Mouse (Mus musculus) forebrain, embryonic 10.5 days (tissue): Measurements from ENCODE around the gene Slc27a3. TPM values are rescaled to one million over a fixed set of nuclear protein-coding genes. Genes with fewer than 3 reads are reported as not detected.
A peak's percentile ranks its signal among the peaks of the same experiment; 100 is the strongest.

Source experiments
- DNase-seq: peaks from one replicate; pipeline ENCODE4 v3.0.0-alpha.2; 2017; ENCODE audit warnings: low spot score; ENCODE audit errors: extremely low spot score
- H3K27ac ChIP-seq: fragments of 300-500 bp; sonication (generic); 2 replicates; pipeline ENCODE4 v1.5.1; 2016; ENCODE audit warnings: mild to moderate bottlenecking
- H3K27me3 ChIP-seq: fragments of 300-500 bp; sonication (generic); 2 replicates; pipeline ENCODE4 v1.6.1; 2016; ENCODE audit warnings: mild to moderate bottlenecking; ENCODE audit not compliant: poor library complexity, severe bottlenecking
- H3K36me3 ChIP-seq: fragments of 300-500 bp; sonication (generic); replicated peaks from 2 replicates; pipeline ENCODE4 v1.6.1; 2016; ENCODE audit warnings: mild to moderate bottlenecking, moderate library complexity
- H3K4me1 ChIP-seq: fragments of 300-500 bp; sonication (generic); 2 replicates; pipeline ENCODE4 v1.6.1; 2016
- H3K4me3 ChIP-seq: fragments of 300-500 bp; sonication (generic); 2 replicates; pipeline ENCODE4 v1.5.1; 2016; ENCODE audit warnings: mild to moderate bottlenecking, moderate library complexity
- H3K9me3 ChIP-seq: fragments of 300-500 bp; sonication (generic); 2 replicates; pipeline ENCODE4 v1.6.1; 2016; ENCODE audit warnings: mild to moderate bottlenecking, moderate library complexity
- WGBS: fragments of 180-500 bp; shearing (Covaris S2); methylation state at CpG from one replicate; pipeline ENCODE4 v1.1.7; 2016; 5-methylcytosine and 5-hydroxymethylcytosine counted together
- polyA plus RNA-seq: library from polyadenylated mRNA; unstranded; fragments of >200 nt; fragmentation: Nextera tagmentation; extraction: Ambion mirVana; gene quantifications from 2 replicates; pipeline ENCODE4 v1.2.1, GENCODE M21; 2016

The Slc27a3 gene
- polyA plus RNA-seq = 18.8 and 20.9 TPM in 2 replicates

DNA sequence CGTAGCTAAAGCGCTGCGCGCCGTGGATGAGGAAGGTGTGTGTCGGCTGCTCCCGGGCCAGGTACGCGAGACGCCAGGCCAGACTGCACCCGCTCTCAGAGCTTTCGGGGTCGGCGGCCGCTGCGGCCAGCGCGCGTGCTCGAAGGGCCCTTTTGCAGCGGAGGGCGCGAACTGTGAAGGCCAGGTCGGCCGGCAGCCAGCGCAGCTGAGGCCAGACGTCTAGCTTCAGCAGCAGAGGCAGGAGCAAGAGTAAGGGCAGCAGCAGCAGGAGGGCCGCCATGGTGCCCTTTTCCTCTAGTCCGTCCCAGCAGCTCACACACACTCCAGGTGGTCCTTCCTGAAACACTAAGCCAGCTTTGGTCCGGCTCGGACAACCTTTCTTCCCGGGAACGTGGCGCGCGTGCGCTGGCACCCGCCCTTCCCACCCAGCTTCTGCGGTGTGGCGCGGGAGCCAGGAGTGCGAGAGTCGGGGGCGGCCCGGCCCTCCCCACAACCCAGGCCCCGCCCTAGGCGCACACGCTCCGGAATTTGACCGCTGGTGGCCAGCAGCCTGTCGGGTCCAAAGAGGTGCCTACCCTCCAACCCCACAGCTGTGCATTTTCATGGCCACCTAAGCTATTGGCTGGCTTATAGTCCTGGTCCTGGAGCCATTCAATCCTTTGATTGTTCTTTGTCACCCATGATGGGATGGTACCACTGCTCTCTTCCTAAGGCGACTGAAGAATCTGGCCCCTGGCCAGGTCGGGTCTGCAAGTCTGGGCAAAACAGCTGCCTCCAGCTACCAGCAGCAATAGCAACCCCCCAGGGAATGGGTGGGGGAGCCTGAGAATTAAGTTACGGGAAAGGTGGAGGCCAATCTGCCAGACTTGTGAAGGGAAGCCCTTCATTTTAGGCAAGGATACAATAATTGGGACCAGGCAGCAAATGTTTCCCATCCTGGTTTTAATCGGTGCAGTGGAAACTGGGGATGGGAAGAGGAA lies at the start of gene Slc27a3:
Gene Slc27a3, minus strand, starts transcription at position 428 of the 980 bp plus-strand sequence.
- peak; percentile 66 for DNase-seq
- H3K27ac ChIP-seq = peak within 1 kb of the TSS; percentile 93
- peaks cover 60% of the 10 kb centered on the region for H3K4me1 ChIP-seq
- no peaks in the 10 kb centered on the region for H3K9me3 ChIP-seq
- WGBS = 1% methylated on average over 47 of the region's 55 CpGs
- H3K36me3 ChIP-seq = peaks cover 75% of the 10 kb centered on the region
- H3K4me3 ChIP-seq = peak within 1 kb of the TSS; percentile 75
- peaks cover 28% of the 10 kb centered on the region for H3K27me3 ChIP-seq

DNA sequence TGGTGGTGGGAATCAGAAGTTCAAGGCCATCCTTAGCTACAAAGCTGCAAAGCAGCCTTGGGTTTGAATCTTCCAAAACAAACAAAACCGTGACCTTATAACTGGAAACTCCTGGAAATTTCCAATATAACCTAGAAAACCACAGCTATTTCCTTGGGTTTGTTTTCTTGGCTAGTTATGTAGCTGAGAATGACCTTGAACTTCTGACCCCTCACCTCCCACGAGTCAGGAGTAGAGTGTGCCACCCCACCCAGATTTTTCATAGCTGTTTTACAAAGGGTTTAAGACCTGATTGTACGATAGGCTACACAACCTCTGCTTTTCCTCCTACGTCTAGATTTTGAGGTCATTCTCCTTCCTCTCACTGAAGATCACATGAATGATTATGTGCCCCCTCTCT lies 47.4 kb upstream of the Slc27a3 start:
- DNase-seq = no peak
- no peak overlapping the region for H3K4me3 ChIP-seq
- H3K4me1 ChIP-seq = peaks cover 16% of the 10 kb centered on the region
- no peak overlapping the region for H3K27ac ChIP-seq
- no peaks in the 10 kb centered on the region for H3K27me3 ChIP-seq
- WGBS = 81% methylated on average over 4 of the region's 4 CpGs
- no peaks in the 10 kb centered on the region for H3K9me3 ChIP-seq
- no peaks in the 10 kb centered on the region for H3K36me3 ChIP-seq

- peak overlapping the region; percentile 90 for H3K4me3 ChIP-seq
- no peak for DNase-seq
- H3K4me1 ChIP-seq = peaks cover 34% of the 10 kb centered on the region
- H3K27ac ChIP-seq = peak overlapping the region; percentile 98
- H3K36me3 ChIP-seq = peaks cover 25% of the 10 kb centered on the region
- H3K27me3 ChIP-seq = no peaks in the 10 kb centered on the region
- no peaks in the 10 kb centered on the region for H3K9me3 ChIP-seq
- WGBS = 61% methylated on average over 11 of the region's 11 CpGs
Observed at GRCm38 (mm10) chr3:90434073-90434730, 44.5 kb upstream of the Slc27a3 start.

- no peaks in the 10 kb centered on the region for H3K27me3 ChIP-seq
- peaks cover 36% of the 10 kb centered on the region for H3K4me1 ChIP-seq
- DNase-seq = peak; percentile 98
- no peaks in the 10 kb centered on the region for H3K9me3 ChIP-seq
- peak within 1 kb of the TSS; percentile 98 for H3K27ac ChIP-seq
- H3K4me3 ChIP-seq = peak within 1 kb of the TSS; percentile 90
- under 1% methylated on average over 52 of the region's 52 CpGs for WGBS
- peaks cover 32% of the 10 kb centered on the region for H3K36me3 ChIP-seq
Observed at GRCm38 (mm10) chr3:90433381-90434020, 43.8 kb upstream of the Slc27a3 start, which contains the start of gene Ints3. TSS of gene Ints3 (minus strand) at chr3:90433622.

DNA sequence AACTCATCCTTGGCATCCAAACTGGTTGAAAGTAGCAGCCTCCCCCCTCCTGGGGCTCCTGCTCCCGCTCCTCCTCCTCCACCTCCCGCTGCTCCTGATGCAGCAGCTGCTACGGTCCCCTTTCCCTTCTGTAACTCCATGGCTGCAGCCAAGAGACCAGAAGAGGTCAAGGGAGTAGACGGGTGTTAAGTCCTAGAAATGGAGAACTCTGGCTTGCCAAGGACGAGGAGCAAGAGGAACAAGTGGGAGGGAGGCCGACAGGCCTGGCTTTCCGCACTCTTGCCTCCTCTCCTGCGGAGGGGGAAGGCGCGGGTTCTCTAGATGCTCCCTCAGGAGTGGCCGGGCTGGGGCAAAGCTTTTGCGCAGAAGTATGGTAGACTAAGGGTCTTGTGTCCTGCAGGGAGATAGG lies 43.1 kb upstream of the Slc27a3 start:
- no peak for DNase-seq
- H3K27me3 ChIP-seq = no peaks in the 10 kb centered on the region
- no peaks in the 10 kb centered on the region for H3K9me3 ChIP-seq
- H3K4me1 ChIP-seq = peaks cover 43% of the 10 kb centered on the region
- peak overlapping the region; percentile 90 for H3K4me3 ChIP-seq
- WGBS = under 1% methylated on average over 12 of the region's 12 CpGs
- peak overlapping the region; percentile 98 for H3K27ac ChIP-seq
- peaks cover 36% of the 10 kb centered on the region for H3K36me3 ChIP-seq

DNA sequence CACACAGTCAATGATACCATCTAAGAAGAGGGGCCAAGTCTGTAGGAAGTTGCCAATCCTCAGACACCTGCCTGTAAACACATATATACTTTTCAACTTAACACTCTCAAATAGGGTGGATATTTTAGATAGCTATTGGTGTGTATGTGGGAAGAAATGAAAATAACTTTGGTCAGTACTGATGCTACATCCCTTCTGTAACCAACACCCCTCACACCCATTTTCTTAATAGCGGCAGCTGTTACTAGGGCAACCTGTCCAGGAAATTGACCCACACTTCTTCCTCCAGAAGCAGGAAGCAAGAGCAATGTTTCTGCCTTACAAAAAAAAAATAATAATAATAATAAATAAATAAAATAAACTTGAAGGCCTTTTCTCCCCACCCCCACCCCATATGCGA lies 42.6 kb upstream of the Slc27a3 start:
- H3K4me1 ChIP-seq = peaks cover 47% of the 10 kb centered on the region
- peak overlapping the region; percentile 90 for H3K4me3 ChIP-seq
- H3K27ac ChIP-seq = peak overlapping the region; percentile 98
- H3K9me3 ChIP-seq = no peaks in the 10 kb centered on the region
- no peak for DNase-seq
- no peaks in the 10 kb centered on the region for H3K27me3 ChIP-seq
- 26% methylated on average over 2 of the region's 2 CpGs for WGBS
- H3K36me3 ChIP-seq = peaks cover 36% of the 10 kb centered on the region

DNA sequence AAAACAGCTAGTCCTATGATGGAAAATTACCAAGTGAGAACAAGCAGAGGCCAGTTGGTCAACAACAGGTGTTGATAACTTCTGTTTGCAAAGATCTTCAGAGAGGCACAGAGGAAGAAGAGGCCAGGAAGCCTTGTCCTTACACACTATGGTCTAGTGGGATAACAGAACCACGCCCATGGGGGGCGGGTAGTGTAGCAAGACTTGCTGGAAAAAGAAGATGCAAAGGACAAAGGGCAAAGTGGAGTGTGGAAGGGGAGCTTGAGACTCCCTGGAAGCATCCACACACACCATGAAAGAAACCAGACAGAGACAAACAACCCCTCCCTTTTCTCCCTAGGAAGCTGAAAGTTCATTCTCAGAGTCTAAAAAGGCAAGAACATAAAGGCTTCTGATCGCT lies 39.8 kb upstream of the Slc27a3 start:
- 93% methylated on average over 3 of the region's 3 CpGs for WGBS
- no peak for DNase-seq
- Histone ChIP-seq H3K27me3 (no peaks in the 10 kb centered on the region), H3K27ac (no peak overlapping the region), H3K4me3 (no peak overlapping the region), H3K4me1 (peaks cover 56% of the 10 kb centered on the region), H3K36me3 (peaks cover 57% of the 10 kb centered on the region), H3K9me3 (no peaks in the 10 kb centered on the region)

DNA sequence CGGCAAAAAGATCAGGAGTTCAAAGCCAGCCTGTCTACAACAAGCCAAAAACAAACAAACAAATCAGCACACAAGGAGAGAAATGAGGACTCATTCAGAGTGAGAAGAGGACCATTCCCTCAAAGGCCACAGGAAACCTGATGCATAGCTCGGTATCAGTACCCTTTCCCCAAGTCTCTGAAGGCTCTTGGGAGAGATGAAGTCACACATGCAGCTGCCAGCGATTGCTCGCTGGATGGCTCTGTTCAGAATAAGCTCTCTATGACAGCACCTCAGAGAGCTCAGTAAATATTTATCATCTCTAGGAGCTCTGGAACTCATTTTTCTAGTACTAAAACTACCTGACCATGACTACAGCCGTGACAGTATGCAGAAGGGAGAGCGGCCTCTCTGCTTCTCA lies 38.4 kb upstream of the Slc27a3 start:
- 94% methylated on average over 6 of the region's 6 CpGs for WGBS
- H3K4me1 ChIP-seq = peaks cover 45% of the 10 kb centered on the region
- H3K4me3 ChIP-seq = no peak overlapping the region
- no peaks in the 10 kb centered on the region for H3K9me3 ChIP-seq
- H3K36me3 ChIP-seq = peaks cover 71% of the 10 kb centered on the region
- DNase-seq = no peak
- no peak overlapping the region for H3K27ac ChIP-seq
- no peaks in the 10 kb centered on the region for H3K27me3 ChIP-seq

- H3K27me3 ChIP-seq = no peaks in the 10 kb centered on the region
- WGBS = 100% methylated on average over 1 of the region's 1 CpGs
- no peak overlapping the region for H3K4me3 ChIP-seq
- DNase-seq = no peak
- peaks cover 77% of the 10 kb centered on the region for H3K36me3 ChIP-seq
- no peak overlapping the region for H3K27ac ChIP-seq
- no peaks in the 10 kb centered on the region for H3K9me3 ChIP-seq
- peaks cover 43% of the 10 kb centered on the region for H3K4me1 ChIP-seq
Observed at GRCm38 (mm10) chr3:90427574-90427973, 37.8 kb upstream of the Slc27a3 start.

- WGBS = 93% methylated on average over 2 of the region's 2 CpGs
- H3K4me1 ChIP-seq = peaks cover 26% of the 10 kb centered on the region
- no peak for DNase-seq
- no peaks in the 10 kb centered on the region for H3K9me3 ChIP-seq
- no peak overlapping the region for H3K4me3 ChIP-seq
- H3K36me3 ChIP-seq = peaks cover 82% of the 10 kb centered on the region
- no peak overlapping the region for H3K27ac ChIP-seq
- H3K27me3 ChIP-seq = no peaks in the 10 kb centered on the region
Observed at GRCm38 (mm10) chr3:90425499-90425898, 35.8 kb upstream of the Slc27a3 start.

DNA sequence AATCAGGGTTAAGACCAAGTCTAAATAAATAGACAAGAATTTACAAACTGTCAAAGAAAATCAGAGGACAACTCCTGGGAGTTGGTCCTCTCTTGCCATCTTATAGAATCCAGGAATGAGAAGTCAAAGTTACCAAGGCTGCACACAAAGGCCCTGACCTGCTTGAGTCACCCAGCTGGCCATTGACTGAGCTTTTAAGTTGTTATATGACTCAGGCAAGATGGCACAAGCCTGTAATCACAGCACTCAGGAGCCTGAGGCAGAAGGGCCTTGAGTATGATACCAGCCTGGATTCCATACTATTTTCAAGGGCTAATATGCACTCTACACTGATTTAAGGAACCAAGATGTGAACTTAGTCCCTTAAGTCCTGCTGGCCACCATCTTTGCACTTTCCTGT lies 33.8 kb upstream of the Slc27a3 start:
- H3K27ac ChIP-seq = no peak overlapping the region
- H3K4me1 ChIP-seq = peaks cover 21% of the 10 kb centered on the region
- H3K9me3 ChIP-seq = no peaks in the 10 kb centered on the region
- peaks cover 84% of the 10 kb centered on the region for H3K36me3 ChIP-seq
- no peak overlapping the region for H3K4me3 ChIP-seq
- DNase-seq = no peak
- no peaks in the 10 kb centered on the region for H3K27me3 ChIP-seq

- Histone ChIP-seq H3K27ac (no peak overlapping the region), H3K4me1 (no peaks in the 10 kb centered on the region), H3K36me3 (peaks cover 94% of the 10 kb centered on the region), H3K4me3 (no peak overlapping the region), H3K9me3 (no peaks in the 10 kb centered on the region), H3K27me3 (no peaks in the 10 kb centered on the region)
- DNase-seq = no peak
- WGBS = 88% methylated on average over 6 of the region's 6 CpGs
Observed at GRCm38 (mm10) chr3:90420696-90421095, 31.0 kb upstream of the Slc27a3 start.
